In genomic region chr6:134320379-134320932, GRCm38 (mm10) we compare ENCODE assay signal across 15 mouse cellular contexts.
DNase-seq lines count a peak whose midpoint lies in the region; ATAC-seq and TF ChIP-seq lines count a peak whose summit lies in the region.
"Had no signal": no experiment of that assay in that cellular context is flagged by ENCODE, and none has a peak within 500 bp of the region (broad histone marks: within the 10 kb centered on the region; RNA-seq: fewer than 3 reads in every experiment).

No protein-coding gene starts in this region.

- 85% methylated on average over 7 of the region's 7 CpGs for WGBS in heart, postnatal 0 days
- 77% methylated on average over 7 of the region's 7 CpGs for WGBS in cerebellum, adult 2 months

- no peak overlapping the region for H3K27ac ChIP-seq in heart, postnatal 0 days (ENCODE audit: low read depth)
- no peak overlapping the region for H3K27ac ChIP-seq in CH12.LX (ENCODE audit: insufficient read depth, low read depth)
- H3K27ac ChIP-seq in layer of hippocampus, adult 2 months, result no peak overlapping the region
- H3K27ac ChIP-seq in cerebellum, adult 2 months (ENCODE audit: insufficient read depth, low read length), result no peak overlapping the region
- H3K27ac ChIP-seq: embryonic facial prominence, embryonic 12.5 days; liver, embryonic 15.5 days had no signal

- ATAC-seq in heart, postnatal 0 days (ENCODE audit: insufficient read depth, low read depth), result no peak
- ATAC-seq: activated CD4-positive, CD25-positive, alpha-beta regulatory T cell, adult 4 months had no signal

- H3K4me2 ChIP-seq in heart, postnatal 0 days (ENCODE audit: low read depth, low read length), result no peak overlapping the region
- no peak overlapping the region for H3K4me2 ChIP-seq in CH12.LX (ENCODE audit: insufficient read depth, low read depth, poor library complexity, severe bottlenecking)
- H3K4me2 ChIP-seq: embryonic facial prominence, embryonic 12.5 days; liver, embryonic 15.5 days had no signal

- no peak overlapping the region for H3K9ac ChIP-seq in heart, postnatal 0 days (replicated peaks; ENCODE audit: low read depth, low read length)
- no peak overlapping the region for H3K9ac ChIP-seq in CH12.LX (ENCODE audit: insufficient read depth, low read depth)
- H3K9ac ChIP-seq: embryonic facial prominence, embryonic 12.5 days; liver, embryonic 15.5 days had no signal

- no peak for DNase-seq in heart, postnatal 0 days (ENCODE audit: low spot score)
- no peak for DNase-seq in heart, adult 11 months
- DNase-seq in 3T3-L1 (ENCODE audit: low read depth, low spot score) (peak; percentile 32), CH12.LX (ENCODE audit: extremely low read depth) (peak; percentile 16)
- peak; percentile 40 to 61 for DNase-seq in layer of hippocampus, adult 2 months (ENCODE audit: low spot score in 2 of 2)
- no peak for DNase-seq in testis, postnatal 14 days (ENCODE audit: low spot score)
- DNase-seq in cerebellum, adult 2 months, result no peak
- DNase-seq: cerebellum, postnatal 25 days; kidney, postnatal 10 days; left cerebral cortex, postnatal 4 days; right cerebral cortex, postnatal 14 days; thymus, postnatal 25 days had no signal

- no peaks in the 10 kb centered on the region for H3K9me3 ChIP-seq in heart, postnatal 0 days (replicated peaks; ENCODE audit: control insufficient read depth, low read length)
- H3K9me3 ChIP-seq in CH12.LX (replicated peaks; ENCODE audit: low read length), result no peaks in the 10 kb centered on the region
- H3K9me3 ChIP-seq: embryonic facial prominence, embryonic 12.5 days; liver, embryonic 15.5 days had no signal

- H3K79me2 ChIP-seq in CH12.LX (replicated peaks; ENCODE audit: control insufficient read depth, extremely low read depth, insufficient read depth, poor library complexity, severe bottlenecking), result no peaks in the 10 kb centered on the region

- TF ChIP-seq EP300 in heart, postnatal 0 days (IDR thresholded peaks at IDR 0.05; ENCODE audit: low read depth), result no peak
- no peak for TF ChIP-seq EP300 in CH12.LX (IDR thresholded peaks at IDR 0.05; ENCODE audit: low read length)

- peak; percentile 20 for TF ChIP-seq RAD21 in CH12.LX (IDR thresholded peaks at IDR 0.05; ENCODE audit: low read depth, low read length)

- no peaks in the 10 kb centered on the region for H3K4me1 ChIP-seq in heart, postnatal 0 days (ENCODE audit: control insufficient read depth, insufficient read depth)
- H3K4me1 ChIP-seq in CH12.LX (ENCODE audit: control insufficient read depth in 1 of 2, insufficient read depth in 2 of 2), result no peaks in the 10 kb centered on the region
- no peaks in the 10 kb centered on the region; the same call in 1 of the 2 replicates for H3K4me1 ChIP-seq in cerebellum, adult 2 months (ENCODE audit: control insufficient read depth, insufficient read depth, low read length)
- H3K4me1 ChIP-seq: embryonic facial prominence, embryonic 12.5 days; liver, embryonic 15.5 days had no signal

- TF ChIP-seq POLR2A in CH12.LX (IDR thresholded peaks at IDR 0.05; ENCODE audit: low read depth, low read length), result no peak
- no peak for TF ChIP-seq POLR2A in cerebellum, adult 2 months (IDR thresholded peaks at IDR 0.05; ENCODE audit: borderline replicate concordance, insufficient read depth, low read length)

- dilution Hi-C loops in CH12.LX (cut with MboI; ENCODE audit: extremely low pct_ligation_motif_present, extremely low pct_unique_long_range_greater_than_20kb, low sequenced_read_pairs), result no loop called here

- H3K27me3 ChIP-seq in heart, postnatal 0 days (ENCODE audit: control insufficient read depth, insufficient read depth, low read length), result no peaks in the 10 kb centered on the region
- H3K27me3 ChIP-seq in CH12.LX (replicated peaks), result no peaks in the 10 kb centered on the region
- H3K27me3 ChIP-seq in cerebellum, adult 2 months (ENCODE audit: control insufficient read depth, insufficient read depth, low read length), result no peaks in the 10 kb centered on the region
- H3K27me3 ChIP-seq: embryonic facial prominence, embryonic 12.5 days; liver, embryonic 15.5 days had no signal

- H3K36me3 ChIP-seq in heart, postnatal 0 days (replicated peaks; ENCODE audit: control insufficient read depth, insufficient read depth, low read length), result no peaks in the 10 kb centered on the region
- no peaks in the 10 kb centered on the region for H3K36me3 ChIP-seq in CH12.LX (replicated peaks in 1 of 2; ENCODE audit: control insufficient read depth in 1 of 2, insufficient read depth in 1 of 2, low read length in 1 of 2)
- H3K36me3 ChIP-seq: embryonic facial prominence, embryonic 12.5 days; liver, embryonic 15.5 days had no signal

- H3K4me3 ChIP-seq in heart, postnatal 0 days (ENCODE audit: low read depth, low read length), result no peak overlapping the region
- no peak overlapping the region for H3K4me3 ChIP-seq in CH12.LX (replicated peaks in 1 of 3; ENCODE audit: low read depth in 2 of 3, low read length in 2 of 3, poor library complexity in 1 of 3)
- no peak overlapping the region for H3K4me3 ChIP-seq in layer of hippocampus, adult 2 months
- no peak overlapping the region for H3K4me3 ChIP-seq in cerebellum, adult 2 months (replicated peaks; ENCODE audit: insufficient read depth, low read depth, low read length)
- H3K4me3 ChIP-seq: embryonic facial prominence, embryonic 12.5 days; liver, embryonic 15.5 days had no signal

- TF ChIP-seq CTCF in heart, postnatal 0 days (IDR thresholded peaks at IDR 0.05; ENCODE audit: low read depth), result peak; percentile 22
- TF ChIP-seq CTCF in CH12.LX (conservative IDR thresholded peaks at IDR 0.05 in 1 of 2, IDR thresholded peaks at IDR 0.05 in 1 of 2; ENCODE audit: low read depth in 2 of 2, low read length in 2 of 2), result peak in 1 of 2 experiments; percentile 50; a peak in 2 of 4 replicates
- TF ChIP-seq CTCF in layer of hippocampus, adult 2 months (conservative IDR thresholded peaks at IDR 0.05), result peak; percentile 63
- no peak for TF ChIP-seq CTCF in cerebellum, adult 2 months (IDR thresholded peaks at IDR 0.05; ENCODE audit: borderline replicate concordance, insufficient read depth, low read depth, low read length)

- in situ Hi-C loops in CH12.LX (cut with MboI; ENCODE audit: low pct_ligation_motif_present, low pct_unique_long_range_greater_than_20kb, low sequenced_read_pairs), result no loop called here

TF ChIP-seq in CH12.LX, 34 proteins besides CTCF, POLR2A, EP300 and RAD21:
- TF ChIP-seq SMC3 (IDR thresholded peaks at IDR 0.05; ENCODE audit: low read depth, low read length), result peak; percentile 63
- TF ChIP-seq ZKSCAN1 (IDR thresholded peaks at IDR 0.05; ENCODE audit: borderline replicate concordance, low read depth, low read length), result no peak
TF ChIP-seq in CH12.LX: peak in this region for 1.

Comparison
In these comparisons a context has a peak if more than half of its experiments do, and no peak if none do; other contexts are left out.
1. DNase-seq: peak in 3T3-L1 (single experiment), CH12.LX (single experiment) and layer of hippocampus, adult 2 months (2 of 2); none in heart, postnatal 0 days (single experiment), heart, adult 11 months (single experiment), testis, postnatal 14 days (single experiment) and cerebellum, adult 2 months (0 of 2).